Mouse (Mus musculus): ENCODE data around the gene Arhgap9. TPM values are rescaled to one million over a fixed set of nuclear protein-coding genes. Genes with fewer than 3 reads are reported as not detected.

Gene Arhgap9
- total RNA-seq, 1 experiment from 2014 or later, result 24.3 TPM

DNA sequence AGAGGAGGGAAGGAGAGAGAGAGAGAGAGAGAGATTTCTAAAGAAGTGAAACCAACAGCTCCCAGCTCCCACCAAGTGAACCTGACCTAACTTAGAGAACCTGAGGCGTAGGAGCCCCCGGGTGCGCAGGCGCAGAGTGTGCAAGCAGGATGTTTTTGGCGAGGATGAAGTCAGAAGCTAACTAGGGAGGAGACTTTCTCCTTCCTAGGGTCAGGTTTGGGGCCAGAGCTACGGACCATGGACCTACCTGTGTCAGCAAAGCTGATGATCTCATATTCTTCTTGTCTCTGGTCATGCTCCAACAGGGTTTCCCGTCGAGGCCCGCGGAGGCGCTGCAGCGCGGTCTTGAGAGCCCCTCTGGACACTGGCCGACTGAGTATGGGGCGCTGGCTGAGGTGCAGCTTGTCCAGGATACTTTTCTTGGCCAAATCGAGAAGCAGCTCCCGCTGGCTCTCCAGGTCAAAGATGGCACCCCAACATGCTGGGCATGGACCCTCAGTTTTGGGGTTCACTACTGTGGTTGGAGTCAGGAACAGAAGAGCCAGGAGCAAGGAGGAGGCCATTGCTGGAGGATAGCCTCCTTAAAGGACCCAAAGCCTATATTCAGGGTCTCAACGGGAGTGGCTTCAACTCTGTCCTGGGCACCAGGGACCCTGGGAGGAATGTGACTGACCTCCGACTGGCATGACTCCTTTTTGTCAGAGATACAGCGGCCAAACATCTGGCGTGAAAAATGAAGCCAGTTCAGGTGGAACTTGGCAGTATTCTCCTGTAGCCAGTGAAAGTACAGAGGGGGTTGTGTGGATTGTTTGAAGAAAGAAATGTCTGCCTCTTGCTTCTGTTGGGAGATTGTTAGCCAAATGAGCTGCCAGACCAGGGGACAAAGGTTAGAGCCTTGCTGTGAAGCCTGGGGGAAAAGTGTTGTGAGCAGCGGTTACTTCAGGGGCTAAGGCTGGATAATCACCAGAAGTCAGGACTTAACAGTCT, 48.4 kb downstream of the Arhgap9 start, which contains the start of gene Inhbc:
Gene Inhbc, minus strand, starts transcription at position 598 of the 987 bp plus-strand sequence.
- ATAC-seq (replicated peaks; ENCODE audit: low read depth, poor library complexity, severe bottlenecking), result no peak

DNA sequence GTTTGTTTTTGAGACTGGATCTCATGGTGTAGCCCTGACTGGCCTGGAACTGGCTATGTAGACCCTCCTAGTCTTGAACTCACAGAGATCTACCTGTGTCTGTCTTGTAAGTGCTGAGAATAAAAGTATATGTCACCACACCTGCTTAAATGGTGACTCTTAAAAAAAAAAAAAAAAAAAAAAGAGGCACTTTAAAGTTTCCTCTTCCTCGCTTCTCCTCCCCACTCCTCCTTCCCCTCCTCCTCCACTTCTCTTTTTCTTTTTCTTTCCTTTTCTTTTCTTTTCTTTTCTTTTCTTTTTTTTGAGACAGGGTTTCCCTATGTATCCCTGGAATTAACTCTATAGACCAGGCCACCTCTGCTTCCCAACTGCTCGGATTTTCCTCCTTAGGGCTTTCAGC, 49.3 kb downstream of the Arhgap9 start:
- ATAC-seq (replicated peaks; ENCODE audit: low read depth, poor library complexity, severe bottlenecking), result no peak

DNA sequence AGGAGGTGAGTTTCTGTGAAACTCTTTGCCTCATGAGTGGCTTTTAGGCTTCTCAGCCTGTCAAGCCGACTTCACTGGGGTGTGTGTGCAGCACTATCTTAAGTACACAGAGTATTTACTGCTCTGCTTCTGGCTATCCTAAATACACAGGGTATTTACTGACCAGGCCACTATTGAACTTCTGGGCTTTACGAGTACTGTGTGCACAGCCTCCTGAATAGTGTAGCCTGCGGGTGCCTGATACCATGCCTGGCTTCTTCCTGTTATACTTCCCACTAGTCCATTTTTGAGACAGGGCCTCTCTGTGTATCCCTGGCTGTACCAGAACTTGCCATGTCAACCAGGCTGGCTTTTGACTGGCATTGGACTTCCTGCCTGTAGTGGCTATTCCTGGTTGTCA, 55.9 kb downstream of the Arhgap9 start:
- ATAC-seq (replicated peaks; ENCODE audit: low read depth, poor library complexity, severe bottlenecking), result no peak

Other genes starting within 250 kb of the Arhgap9 start
- gene Agap2, start 246.7 kb upstream of the Arhgap9 start, total RNA-seq (2017), result 40.8 and 56.1 TPM in 2 replicates
- 159 TPM in 2 replicates for gene Os9, start 200.8 kb upstream of the Arhgap9 start, total RNA-seq (2017)
- gene B4galnt1, start 156.7 kb upstream of the Arhgap9 start, total RNA-seq (2017), result 56.5 TPM in 2 replicates
- gene Slc26a10, start 141.3 kb upstream of the Arhgap9 start, total RNA-seq (2017), result 0.78 and 1.0 TPM in 2 replicates
- gene Arhgef25, start 131.9 kb upstream of the Arhgap9 start, total RNA-seq (2017), result 9.7 and 16.4 TPM in 2 replicates
- 29.7 and 36.7 TPM in 2 replicates for gene Dtx3, start 126.2 kb upstream of the Arhgap9 start, total RNA-seq (2017)
- 15.7 and 18.7 TPM in 2 replicates for gene Pip4k2c, start 110.4 kb upstream of the Arhgap9 start, total RNA-seq (2017)
- gene Kif5a, start 58.6 kb upstream of the Arhgap9 start, total RNA-seq (2017), result 0.23 and 0.34 TPM in 2 replicates
- 88.5 and 108 TPM in 2 replicates for gene Dctn2, start 55.6 kb upstream of the Arhgap9 start, total RNA-seq (2017)
- gene Mbd6, start 32.9 kb upstream of the Arhgap9 start, total RNA-seq (2017), result 5.2 and 8.7 TPM in 2 replicates
- 181 and 187 TPM in 2 replicates for gene Mars, start 10.2 kb upstream of the Arhgap9 start, total RNA-seq (2017)
- not detected in 2 replicates for gene Gli1, start 20.0 kb downstream of the Arhgap9 start, total RNA-seq (2017)
- gene Inhbe, start 32.4 kb downstream of the Arhgap9 start, total RNA-seq (2017), result not detected in 2 replicates
- gene Inhbc, start 48.5 kb downstream of the Arhgap9 start, total RNA-seq (2017), result not detected in 2 replicates
- gene R3hdm2, start 58.4 kb downstream of the Arhgap9 start, total RNA-seq (2017), result 46.5 and 126 TPM in 2 replicates
- not detected in 2 replicates for gene Stac3, start 179.7 kb downstream of the Arhgap9 start, total RNA-seq (2017)
- not detected in 2 replicates for gene Ndufa4l2, start 193.0 kb downstream of the Arhgap9 start, total RNA-seq (2017)
- gene Shmt2, start 200.5 kb downstream of the Arhgap9 start, total RNA-seq (2017), result 115 and 119 TPM in 2 replicates
- gene Nxph4, start 212.6 kb downstream of the Arhgap9 start, total RNA-seq (2017), result not detected in 2 replicates

All from common myeloid progenitor, adult 5-6 weeks (primary cell).